Mouse (Mus musculus): ENCODE data around the gene Malrd1. TPM values are rescaled to one million over a fixed set of nuclear protein-coding genes. Genes with fewer than 3 reads are reported as not detected.

Malrd1 gene
- polyA plus RNA-seq, 1 experiment: not detected

GRCm38 (mm10) chr2:16172086-16172485 is 645.8 kb downstream of the Malrd1 start:
- Histone ChIP-seq H3K4me1 (ENCODE audit: control insufficient read depth, insufficient read depth, insufficient read length, low read length) (no peaks in the 10 kb centered on the region), H3K4me3 (ENCODE audit: insufficient read depth, low read depth, low read length) (no peak overlapping the region), H3K27ac (replicated peaks; ENCODE audit: low read depth, low read length) (no peak overlapping the region)

DNA sequence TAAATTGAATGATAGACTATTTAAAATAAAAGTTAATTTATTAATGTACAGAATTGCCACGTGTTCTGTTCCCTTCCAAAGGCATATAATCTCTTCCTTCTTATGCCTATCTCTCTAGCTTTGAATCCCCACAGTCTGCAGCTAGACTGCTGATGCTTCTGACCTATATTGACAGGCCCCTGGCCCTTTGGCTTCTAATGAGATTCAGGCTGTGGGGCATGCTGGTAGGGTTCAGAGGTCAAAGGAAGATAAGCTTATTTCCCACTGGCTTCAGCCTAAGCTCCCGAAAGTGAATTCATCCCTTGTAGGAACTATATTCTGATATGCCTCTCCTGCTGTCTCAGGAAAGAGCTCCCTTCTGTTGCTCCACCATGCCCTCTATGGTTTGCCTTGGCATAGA is 647.1 kb downstream of the Malrd1 start:
- H3K27ac ChIP-seq (replicated peaks; ENCODE audit: low read depth, low read length): no peak overlapping the region
- no peaks in the 10 kb centered on the region for H3K4me1 ChIP-seq (ENCODE audit: control insufficient read depth, insufficient read depth, insufficient read length, low read length)
- no peak overlapping the region for H3K4me3 ChIP-seq (ENCODE audit: insufficient read depth, low read depth, low read length)

DNA sequence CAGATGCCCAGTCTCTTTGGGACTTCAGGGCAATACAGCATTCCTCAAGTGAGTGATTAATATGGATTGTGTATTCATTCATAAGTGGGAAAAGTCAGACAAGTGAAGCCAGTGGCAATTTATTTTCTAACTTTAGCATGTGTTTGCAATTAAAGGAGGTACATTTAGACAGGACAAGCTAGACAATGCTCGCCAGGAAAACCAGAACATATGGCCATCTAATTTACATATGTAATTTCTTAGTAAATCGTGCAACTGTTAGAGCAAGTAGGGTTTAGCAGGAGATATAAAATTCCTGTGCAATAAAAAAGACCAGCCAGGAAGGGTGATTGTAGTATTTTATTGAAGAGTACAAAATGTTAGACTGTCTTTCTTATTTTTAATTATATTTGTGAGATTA is 655.9 kb downstream of the Malrd1 start:
- H3K27ac ChIP-seq (replicated peaks; ENCODE audit: low read depth, low read length): no peak overlapping the region
- no peaks in the 10 kb centered on the region for H3K4me1 ChIP-seq (ENCODE audit: control insufficient read depth, insufficient read depth, insufficient read length, low read length)
- H3K4me3 ChIP-seq (ENCODE audit: insufficient read depth, low read depth, low read length): no peak overlapping the region

- Histone ChIP-seq H3K4me1 (ENCODE audit: control insufficient read depth, insufficient read depth, insufficient read length, low read length) (no peaks in the 10 kb centered on the region), H3K27ac (replicated peaks; ENCODE audit: low read depth, low read length) (no peak overlapping the region), H3K4me3 (ENCODE audit: insufficient read depth, low read depth, low read length) (no peak overlapping the region)
These were observed 656.9 kb downstream of the Malrd1 start for GRCm38 (mm10) chr2:16183158-16183557.

DNA sequence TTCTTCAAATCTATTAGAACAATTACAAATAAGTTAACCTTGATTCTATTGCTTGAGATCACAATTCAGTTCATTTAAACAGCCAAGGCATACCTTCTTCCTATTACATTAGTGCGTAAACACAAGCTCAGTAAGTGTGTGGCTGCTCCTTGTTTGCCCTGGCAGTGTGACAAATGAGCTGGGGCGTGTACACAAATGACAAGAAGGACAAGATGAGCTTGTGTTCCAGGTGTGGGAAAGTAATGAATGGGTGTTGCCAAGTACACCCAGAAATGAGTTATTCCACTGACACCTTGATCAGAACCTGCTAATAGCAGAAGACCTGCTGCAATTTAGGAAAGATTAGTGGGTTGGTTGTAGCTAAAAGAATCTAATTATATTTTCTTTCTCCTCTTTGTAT is 683.7 kb downstream of the Malrd1 start:
- no peak overlapping the region for H3K4me3 ChIP-seq (ENCODE audit: insufficient read depth, low read depth, low read length)
- no peak overlapping the region for H3K27ac ChIP-seq (replicated peaks; ENCODE audit: low read depth, low read length)
- no peaks in the 10 kb centered on the region for H3K4me1 ChIP-seq (ENCODE audit: control insufficient read depth, insufficient read depth, insufficient read length, low read length)

DNA sequence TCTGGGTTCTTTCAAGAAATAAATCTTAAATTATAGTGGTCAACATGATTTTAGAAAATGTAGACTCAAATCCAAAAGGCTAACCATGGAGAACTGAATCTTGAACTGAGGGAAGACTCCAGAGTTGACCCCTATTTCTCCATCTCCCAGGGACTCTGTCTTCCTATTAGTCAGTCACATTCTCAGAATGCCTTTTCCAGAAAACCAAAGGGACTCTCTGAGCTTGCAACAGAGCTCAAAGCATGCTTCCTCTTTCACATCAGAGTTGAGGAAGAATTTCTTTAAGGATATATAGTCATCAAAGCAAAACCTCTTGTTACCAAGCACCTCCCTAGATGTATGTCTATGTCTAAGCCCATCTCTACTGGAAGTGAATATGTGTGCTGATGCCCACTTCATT is 686.5 kb downstream of the Malrd1 start:
- H3K4me3 ChIP-seq (ENCODE audit: insufficient read depth, low read depth, low read length): no peak overlapping the region
- H3K4me1 ChIP-seq (ENCODE audit: control insufficient read depth, insufficient read depth, insufficient read length, low read length): no peaks in the 10 kb centered on the region
- no peak overlapping the region for H3K27ac ChIP-seq (replicated peaks; ENCODE audit: low read depth, low read length)

DNA sequence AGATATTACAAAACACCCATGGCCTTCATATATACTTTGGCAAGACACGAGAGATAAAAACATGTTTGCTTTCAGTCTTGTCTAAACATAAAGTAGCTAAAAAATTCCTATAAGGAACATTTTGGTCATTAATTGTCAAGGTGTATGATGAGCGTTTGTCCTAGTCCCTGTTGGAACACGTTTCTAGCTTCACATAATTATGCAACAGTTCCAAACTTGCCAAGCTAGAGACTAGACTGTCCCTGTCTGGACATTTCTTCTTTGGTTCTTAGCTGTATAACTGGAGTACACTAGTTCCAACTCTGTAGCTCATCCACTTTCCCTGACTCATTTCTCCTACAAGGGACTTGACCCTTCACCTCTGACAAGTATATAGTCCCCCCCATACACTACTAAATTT is 687.8 kb downstream of the Malrd1 start:
- no peaks in the 10 kb centered on the region for H3K4me1 ChIP-seq (ENCODE audit: control insufficient read depth, insufficient read depth, insufficient read length, low read length)
- H3K27ac ChIP-seq (replicated peaks; ENCODE audit: low read depth, low read length): no peak overlapping the region
- no peak overlapping the region for H3K4me3 ChIP-seq (ENCODE audit: insufficient read depth, low read depth, low read length)

DNA sequence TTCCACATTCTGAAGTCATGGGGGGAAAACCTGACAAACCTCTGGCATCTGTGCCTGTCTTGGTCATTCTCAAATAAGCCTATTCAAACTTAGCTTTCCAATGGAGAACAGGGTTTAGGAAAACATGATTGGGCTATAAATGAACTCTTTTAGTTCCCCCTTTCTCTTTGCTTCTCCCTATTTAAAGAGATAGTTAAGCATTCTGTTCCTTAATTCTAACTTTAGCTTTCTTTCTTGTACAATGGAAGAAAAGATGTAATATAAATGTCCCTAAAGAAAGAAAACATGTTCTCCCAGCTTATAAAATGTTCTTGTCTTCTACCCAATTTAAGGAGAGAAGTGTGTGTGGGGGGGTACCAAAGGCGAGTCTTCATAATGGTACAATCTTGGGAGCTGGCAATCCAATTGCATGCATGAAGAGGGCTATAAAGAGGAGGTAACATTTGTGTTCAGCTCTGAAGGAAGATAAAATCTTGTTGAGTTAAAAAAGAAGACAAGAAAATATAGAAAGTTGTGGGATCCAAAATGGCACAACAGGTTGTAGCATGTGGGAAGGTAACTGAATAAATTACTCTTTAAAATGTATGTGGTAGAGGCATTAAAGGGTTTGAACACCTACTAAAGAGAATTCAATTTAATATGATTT is 702.0 kb downstream of the Malrd1 start:
- Histone ChIP-seq H3K4me3 (ENCODE audit: insufficient read depth, low read depth, low read length) (no peak overlapping the region), H3K27ac (replicated peaks; ENCODE audit: low read depth, low read length) (no peak overlapping the region)

GRCm38 (mm10) chr2:16240861-16241260 is 714.6 kb downstream of the Malrd1 start:
- no peaks in the 10 kb centered on the region for H3K4me1 ChIP-seq (ENCODE audit: control insufficient read depth, insufficient read depth, insufficient read length, low read length)
- no peak overlapping the region for H3K4me3 ChIP-seq (ENCODE audit: insufficient read depth, low read depth, low read length)
- no peak overlapping the region for H3K27ac ChIP-seq (replicated peaks; ENCODE audit: low read depth, low read length)

More for the DNA sequence above, 702.0 kb downstream of the Malrd1 start:
- no peaks in the 10 kb centered on the region for H3K4me1 ChIP-seq (ENCODE audit: control insufficient read depth, insufficient read depth, insufficient read length, low read length)

- Histone ChIP-seq H3K4me3 (ENCODE audit: insufficient read depth, low read depth, low read length) (no peak overlapping the region), H3K4me1 (ENCODE audit: control insufficient read depth, insufficient read depth, insufficient read length, low read length) (no peaks in the 10 kb centered on the region), H3K27ac (replicated peaks; ENCODE audit: low read depth, low read length) (no peak overlapping the region)
These were observed 716.8 kb downstream of the Malrd1 start for GRCm38 (mm10) chr2:16243097-16243496.

DNA sequence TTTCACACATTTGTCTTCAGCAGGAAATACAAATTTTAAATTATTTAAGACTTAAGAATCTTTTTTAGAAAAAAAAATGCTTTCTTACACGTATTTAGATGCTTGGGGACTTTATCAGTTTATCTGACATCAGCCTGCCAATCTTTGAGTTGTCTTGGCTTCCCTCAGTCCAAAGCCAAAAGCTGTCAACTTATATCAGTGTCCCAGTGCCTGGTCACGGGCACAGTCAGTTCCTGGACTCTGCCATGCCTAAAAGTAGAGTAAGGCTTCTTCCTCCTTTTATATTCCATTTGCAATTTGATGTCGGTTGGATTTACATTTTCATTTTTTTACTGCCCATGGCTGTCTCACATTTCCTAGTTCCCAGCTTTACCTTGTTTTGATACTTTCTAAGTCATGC is 722.6 kb downstream of the Malrd1 start:
- Histone ChIP-seq H3K4me3 (ENCODE audit: insufficient read depth, low read depth, low read length) (no peak overlapping the region), H3K4me1 (ENCODE audit: control insufficient read depth, insufficient read depth, insufficient read length, low read length) (no peaks in the 10 kb centered on the region), H3K27ac (replicated peaks; ENCODE audit: low read depth, low read length) (no peak overlapping the region)

DNA sequence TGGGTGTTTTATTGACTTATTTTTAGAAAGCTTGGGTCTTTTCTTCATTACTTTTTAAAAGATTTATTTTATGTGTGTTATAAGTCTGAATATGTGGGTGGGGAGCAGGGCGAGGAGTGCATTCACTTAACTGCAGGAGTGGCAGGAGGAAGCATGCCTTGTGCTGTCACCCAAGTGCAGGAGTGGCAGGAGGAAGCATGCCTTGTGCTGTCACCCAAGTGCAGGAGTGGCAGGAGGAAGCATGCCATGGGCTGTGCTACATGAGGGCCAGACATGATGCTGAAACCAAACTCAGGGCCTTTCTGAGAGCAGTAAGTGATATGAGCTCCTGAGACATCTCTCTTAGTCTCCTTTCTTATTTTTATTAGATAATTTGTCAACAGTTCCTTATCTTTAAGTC is 726.0 kb downstream of the Malrd1 start:
- no peak overlapping the region for H3K27ac ChIP-seq (replicated peaks; ENCODE audit: low read depth, low read length)
- H3K4me3 ChIP-seq (ENCODE audit: insufficient read depth, low read depth, low read length): no peak overlapping the region
- no peaks in the 10 kb centered on the region for H3K4me1 ChIP-seq (ENCODE audit: control insufficient read depth, insufficient read depth, insufficient read length, low read length)
